Mouse (Mus musculus) bone marrow, adult 2 months (tissue): ENCODE measurements around the gene Brix1.

ENCODE experiments used
- CTCF ChIP-seq: fragments of 200-500 bp; IDR thresholded peaks from 2 replicates; pipeline ENCODE4 v1.5.1; 2011; ENCODE audit warnings: low read length, control low read depth; ENCODE audit not compliant: control insufficient read depth, insufficient read depth
- POLR2A ChIP-seq: fragments of 200-500 bp; IDR thresholded peaks from 2 replicates; pipeline ENCODE4 v1.6.1; 2011; ENCODE audit warnings: low read depth, mild to moderate bottlenecking, control low read depth, low read length, borderline replicate concordance; ENCODE audit not compliant: control insufficient read depth

DNA sequence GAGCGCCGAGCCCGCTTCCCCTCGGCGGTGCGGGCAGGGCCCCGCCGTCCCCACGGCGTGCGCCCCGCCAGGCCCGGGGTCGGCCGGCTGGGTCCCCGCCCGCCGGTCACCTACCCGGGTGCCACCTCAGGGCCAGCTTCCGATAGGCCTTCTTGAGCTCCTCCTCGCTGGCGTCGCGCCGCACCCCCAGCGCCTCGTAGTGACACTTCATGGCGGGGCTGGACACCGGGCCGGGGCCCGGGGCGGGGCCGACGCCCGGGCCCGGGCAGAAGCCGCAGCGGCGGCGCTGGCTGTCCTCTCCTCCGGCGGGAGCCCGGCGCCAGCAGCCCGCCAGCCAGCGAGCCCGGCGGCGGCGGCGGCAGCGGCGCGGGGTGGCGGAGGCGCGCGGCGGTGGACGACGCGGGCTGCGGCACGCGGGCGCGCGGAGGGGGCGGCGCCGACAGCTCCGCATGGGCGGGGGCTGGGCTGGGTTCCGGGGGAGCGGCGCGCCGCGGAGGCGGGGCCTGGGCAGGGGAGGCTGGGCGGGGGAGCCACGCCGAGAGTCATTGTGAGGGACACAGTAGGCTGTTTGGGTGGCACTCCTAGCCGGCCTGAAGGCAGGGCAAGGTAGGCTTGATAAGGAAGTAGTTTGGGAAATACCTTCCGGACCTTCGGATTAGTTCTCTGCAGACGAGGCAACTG, 15.5 kb downstream of the Brix1 start, which contains the start of gene Dnajc21:
- TF ChIP-seq POLR2A (no peak; the same call in 1 of the 2 replicates), CTCF (no peak)
